8 mouse cellular contexts compared by ENCODE assay signal in genomic region chr7:30649591-30650540, GRCm38 (mm10). TPM values are rescaled to one million over a fixed set of nuclear protein-coding genes. Genes with fewer than 3 reads are reported as not detected.
DNase-seq lines count a peak whose midpoint lies in the region; ATAC-seq and TF ChIP-seq lines count a peak whose summit lies in the region.

Gene Rbm42, minus strand, starts transcription at chr7:30650317.

- H3K27ac ChIP-seq in forebrain, embryonic 10.5 days: peak within 1 kb of the TSS; percentile 87
- H3K27ac ChIP-seq in heart, embryonic 15.5 days: peak within 1 kb of the TSS; percentile 63
- peak within 1 kb of the TSS; percentile 59 for H3K27ac ChIP-seq in liver, embryonic 14.5 days
- H3K27ac ChIP-seq in neural tube, embryonic 11.5 days (ENCODE audit: low read depth, low read length): no peak within 1 kb of the TSS
- peak within 1 kb of the TSS; percentile 79 for H3K27ac ChIP-seq in stomach, postnatal 0 days (replicated peaks)

- no peaks in the 10 kb centered on the region for H3K27me3 ChIP-seq in forebrain, embryonic 10.5 days (ENCODE audit: poor library complexity, severe bottlenecking)
- no peaks in the 10 kb centered on the region for H3K27me3 ChIP-seq in heart, embryonic 15.5 days
- H3K27me3 ChIP-seq in liver, embryonic 14.5 days (ENCODE audit: control insufficient read depth, insufficient read depth, low read length): no peaks in the 10 kb centered on the region
- no peaks in the 10 kb centered on the region for H3K27me3 ChIP-seq in neural tube, embryonic 11.5 days (ENCODE audit: control insufficient read depth, insufficient read depth, low read length)
- H3K27me3 ChIP-seq in stomach, postnatal 0 days (ENCODE audit: control insufficient read depth, insufficient read depth, low read length): no peaks in the 10 kb centered on the region

- peak within 1 kb of the TSS; percentile 85 for H3K4me2 ChIP-seq in heart, embryonic 15.5 days
- peak within 1 kb of the TSS; percentile 73 for H3K4me2 ChIP-seq in liver, embryonic 14.5 days (ENCODE audit: low read depth)
- peak within 1 kb of the TSS; percentile 91 for H3K4me2 ChIP-seq in neural tube, embryonic 11.5 days (ENCODE audit: low read depth)
- peak within 1 kb of the TSS; percentile 96 for H3K4me2 ChIP-seq in stomach, postnatal 0 days (replicated peaks; ENCODE audit: low read depth)

- TF ChIP-seq EP300 in liver, embryonic 14.5 days (IDR thresholded peaks at IDR 0.05; ENCODE audit: low read depth): no peak
- TF ChIP-seq EP300 in stomach, postnatal 0 days (optimal IDR thresholded peaks at IDR 0.05): no peak

- H3K9ac ChIP-seq in heart, embryonic 15.5 days: peak within 1 kb of the TSS; percentile 93
- peak within 1 kb of the TSS; percentile 93 for H3K9ac ChIP-seq in liver, embryonic 14.5 days (replicated peaks)
- H3K9ac ChIP-seq in neural tube, embryonic 11.5 days (ENCODE audit: low read length): peak within 1 kb of the TSS; percentile 91
- peak within 1 kb of the TSS; percentile 91 for H3K9ac ChIP-seq in stomach, postnatal 0 days (ENCODE audit: low read length)

- peaks cover 16% of the 10 kb centered on the region for H3K4me1 ChIP-seq in forebrain, embryonic 10.5 days
- peaks cover 9% of the 10 kb centered on the region for H3K4me1 ChIP-seq in heart, embryonic 15.5 days (replicated peaks)
- peaks cover 2 to 6% of the 10 kb centered on the region in 2 experiments; a peak in 3 of 4 replicates for H3K4me1 ChIP-seq in liver, embryonic 14.5 days (replicated peaks; ENCODE audit: control insufficient read depth in 2 of 2, insufficient read depth in 2 of 2, low read length in 1 of 2)
- no peaks in the 10 kb centered on the region for H3K4me1 ChIP-seq in neural tube, embryonic 11.5 days (ENCODE audit: control insufficient read depth, insufficient read depth, low read length)
- H3K4me1 ChIP-seq in stomach, postnatal 0 days (replicated peaks; ENCODE audit: control insufficient read depth, insufficient read depth): 0 out of 2 replicates have a peak, but pooled peaks cover 2% of the 10 kb centered on the region

- H3K36me3 ChIP-seq in forebrain, embryonic 10.5 days (replicated peaks): peaks cover 72% of the 10 kb centered on the region
- H3K36me3 ChIP-seq in heart, embryonic 15.5 days: peaks cover 46% of the 10 kb centered on the region
- peaks cover 37% of the 10 kb centered on the region for H3K36me3 ChIP-seq in liver, embryonic 14.5 days (replicated peaks; ENCODE audit: control insufficient read depth, insufficient read depth, low read depth)
- H3K36me3 ChIP-seq in neural tube, embryonic 11.5 days (ENCODE audit: control insufficient read depth, insufficient read depth, low read length): peaks cover 14% of the 10 kb centered on the region
- peaks cover 22% of the 10 kb centered on the region for H3K36me3 ChIP-seq in stomach, postnatal 0 days (ENCODE audit: control insufficient read depth, insufficient read depth, low read length)

- peak; percentile 94 to 95 for DNase-seq in CD8-positive naive resting alpha-beta T cell, adult 2 months (ENCODE audit: low read depth in 2 of 2, low spot score in 2 of 2)
- peak; percentile 99 for DNase-seq in c-Kit-positive CD71-negative TER-119-negative erythroid progenitor cells, embryonic 14.5 days (ENCODE audit: low read depth)
- DNase-seq in forebrain, embryonic 10.5 days (ENCODE audit: extremely low spot score, low spot score): peak; percentile 97
- DNase-seq in kidney, postnatal 25 days: peak; percentile 99 to 100
- peak; percentile 99 to 100 (median 99) for DNase-seq in liver, embryonic 14.5 days (ENCODE audit: low read depth in 3 of 3, low spot score in 3 of 3)
- DNase-seq in neural tube, embryonic 11.5 days (ENCODE audit: low spot score): peak; percentile 98
- peak; percentile 98 for DNase-seq in stomach, postnatal 0 days (ENCODE audit: low spot score)

- H3K4me3 ChIP-seq in forebrain, embryonic 10.5 days: peak within 1 kb of the TSS; percentile 73
- peak within 1 kb of the TSS; percentile 82 for H3K4me3 ChIP-seq in heart, embryonic 15.5 days
- peak within 1 kb of the TSS; percentile 85 to 91 for H3K4me3 ChIP-seq in liver, embryonic 14.5 days (ENCODE audit: insufficient read depth in 1 of 2, low read depth in 2 of 2, low read length in 2 of 2)
- peak within 1 kb of the TSS; percentile 84 for H3K4me3 ChIP-seq in neural tube, embryonic 11.5 days (ENCODE audit: low read depth, low read length)
- H3K4me3 ChIP-seq in stomach, postnatal 0 days (ENCODE audit: low read depth, low read length): peak within 1 kb of the TSS; percentile 92

- no peaks in the 10 kb centered on the region for H3K9me3 ChIP-seq in forebrain, embryonic 10.5 days
- H3K9me3 ChIP-seq in heart, embryonic 15.5 days (replicated peaks): no peaks in the 10 kb centered on the region
- no peaks in the 10 kb centered on the region for H3K9me3 ChIP-seq in liver, embryonic 14.5 days (ENCODE audit: control insufficient read depth, low read length)
- H3K9me3 ChIP-seq in neural tube, embryonic 11.5 days (ENCODE audit: control insufficient read depth, low read length): no peaks in the 10 kb centered on the region
- no peaks in the 10 kb centered on the region for H3K9me3 ChIP-seq in stomach, postnatal 0 days (ENCODE audit: control insufficient read depth, low read length)

- TF ChIP-seq CTCF in liver, embryonic 14.5 days (IDR thresholded peaks at IDR 0.05; ENCODE audit: low read depth): no peak
- no peak for TF ChIP-seq CTCF in stomach, postnatal 0 days (IDR thresholded peaks at IDR 0.05; ENCODE audit: low read depth)

- peak; percentile 99 for ATAC-seq in heart, embryonic 15.5 days (replicated peaks; ENCODE audit: insufficient number of reproducible peaks, insufficient read depth, low FRiP score, low read depth)
- peak; percentile 99 for ATAC-seq in liver, embryonic 14.5 days (ENCODE audit: insufficient read depth)
- peak; percentile 99 for ATAC-seq in neural tube, embryonic 11.5 days (ENCODE audit: insufficient read depth, low FRiP score, low TSS enrichment)
- peak; percentile 99 for ATAC-seq in stomach, postnatal 0 days (ENCODE audit: low FRiP score, low TSS enrichment)

- WGBS in forebrain, embryonic 10.5 days: 1% methylated on average over 59 of the region's 59 CpGs
- WGBS in heart, embryonic 15.5 days: 1% methylated on average over 59 of the region's 59 CpGs
- 1% methylated on average over 59 of the region's 59 CpGs for WGBS in liver, embryonic 14.5 days (ENCODE audit: insufficient replicate concordance)
- 2% methylated on average over 59 of the region's 59 CpGs for WGBS in neural tube, embryonic 11.5 days
- WGBS in stomach, postnatal 0 days: under 1% methylated on average over 59 of the region's 59 CpGs

RNA-seq across cellular contexts. Expression of gene Rbm42, which starts in this region (rescaled TPM):
- 119 and 129 TPM in 2 replicates for polyA plus RNA-seq in forebrain, embryonic 10.5 days (2016; fragmentation: Nextera tagmentation; extraction: Ambion mirVana)
- polyA plus RNA-seq in heart, embryonic 15.5 days (2015; fragmentation: Nextera tagmentation; extraction: Ambion mirVana): 73.7 and 92.8 TPM in 2 replicates
- polyA plus RNA-seq in liver, embryonic 14.5 days (2012; rRNA removed): 22.9 and 25.2 TPM in 2 replicates
- polyA plus RNA-seq in liver, embryonic 14.5 days (2014; fragmentation: Nextera tagmentation; extraction: Ambion mirVana): 34.5 and 40.4 TPM in 2 replicates
- polyA plus RNA-seq in neural tube, embryonic 11.5 days (2014; fragmentation: Nextera tagmentation; extraction: Ambion mirVana): 133 and 134 TPM in 2 replicates
- 88.1 and 93.2 TPM in 2 replicates for polyA plus RNA-seq in stomach, postnatal 0 days (2015; fragmentation: Nextera tagmentation; extraction: Ambion mirVana)
